Mouse (Mus musculus) ES-CJ7 (cell line): ENCODE results near the gene Ccdc38.

Experiments
- DNase-seq: peaks from one replicate; pipeline ENCODE4 v3.0.0; 2011; ENCODE audit warnings: low read depth, low spot score

Ccdc38 gene

DNA sequence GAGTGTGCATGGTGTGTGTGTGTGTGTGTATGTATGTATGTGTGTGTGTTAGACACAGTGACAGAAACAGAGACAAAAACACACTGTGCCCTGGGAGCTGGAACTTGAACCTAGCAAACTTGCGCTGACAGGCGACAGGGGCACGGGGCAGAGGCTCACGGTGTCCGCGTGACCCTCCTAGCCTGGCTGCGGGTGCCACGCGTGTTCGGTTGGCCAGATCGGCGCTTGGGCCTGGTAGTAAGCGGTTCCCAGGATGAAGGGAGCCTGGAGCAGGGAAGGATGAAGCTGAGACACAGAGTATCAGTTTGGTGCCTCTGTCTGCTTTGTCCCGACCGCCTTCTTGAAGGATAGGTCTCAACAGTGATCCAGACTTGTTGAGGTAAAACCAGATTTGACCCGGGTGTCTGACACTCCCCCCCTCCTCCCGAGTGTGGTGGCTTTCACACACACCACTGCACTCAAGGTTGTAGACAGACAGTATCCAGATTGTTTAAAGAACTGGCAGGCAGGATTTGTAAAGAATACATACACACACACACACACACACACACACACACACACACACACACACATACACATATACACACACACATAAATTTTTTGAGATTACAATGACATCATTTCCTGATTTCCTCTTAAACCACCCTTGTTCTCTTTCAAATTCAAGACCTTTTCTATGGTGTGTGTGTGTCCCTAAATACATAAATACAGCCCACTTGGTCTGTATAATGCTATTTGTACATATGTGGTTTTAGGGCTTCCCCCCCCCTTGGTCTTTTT is at the start of gene Ccdc38:
TSS of gene Ccdc38 (plus strand) at position 202 of the 780 bp plus-strand sequence.
- DNase-seq: peak; percentile 10

GRCm38 (mm10) chr10:93500864-93501263 is 39.6 kb upstream of the Ccdc38 start:
- DNase-seq: no peak

DNA sequence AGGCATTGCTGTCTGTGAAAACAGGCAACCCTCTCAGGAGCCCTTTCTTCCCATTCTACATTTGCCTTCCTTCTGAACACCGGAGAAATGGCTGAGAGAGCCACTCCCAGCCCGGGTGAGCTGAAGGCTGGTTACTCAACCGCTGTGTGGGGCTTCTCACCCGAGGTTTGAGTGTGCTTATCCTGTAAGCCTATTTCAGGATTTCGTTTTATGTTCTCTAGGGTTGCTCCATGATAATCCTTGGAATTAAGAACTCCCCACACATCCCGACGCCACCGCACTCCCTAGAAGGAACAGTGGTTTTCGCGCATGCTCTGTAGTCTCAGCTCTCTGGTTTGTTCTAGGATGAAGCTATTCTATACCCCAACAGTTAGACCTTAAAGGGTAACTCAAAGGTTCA is 39.1 kb upstream of the Ccdc38 start:
- DNase-seq: no peak

- DNase-seq: no peak
Observed at GRCm38 (mm10) chr10:93508383-93508970, 32.0 kb upstream of the Ccdc38 start.

DNA sequence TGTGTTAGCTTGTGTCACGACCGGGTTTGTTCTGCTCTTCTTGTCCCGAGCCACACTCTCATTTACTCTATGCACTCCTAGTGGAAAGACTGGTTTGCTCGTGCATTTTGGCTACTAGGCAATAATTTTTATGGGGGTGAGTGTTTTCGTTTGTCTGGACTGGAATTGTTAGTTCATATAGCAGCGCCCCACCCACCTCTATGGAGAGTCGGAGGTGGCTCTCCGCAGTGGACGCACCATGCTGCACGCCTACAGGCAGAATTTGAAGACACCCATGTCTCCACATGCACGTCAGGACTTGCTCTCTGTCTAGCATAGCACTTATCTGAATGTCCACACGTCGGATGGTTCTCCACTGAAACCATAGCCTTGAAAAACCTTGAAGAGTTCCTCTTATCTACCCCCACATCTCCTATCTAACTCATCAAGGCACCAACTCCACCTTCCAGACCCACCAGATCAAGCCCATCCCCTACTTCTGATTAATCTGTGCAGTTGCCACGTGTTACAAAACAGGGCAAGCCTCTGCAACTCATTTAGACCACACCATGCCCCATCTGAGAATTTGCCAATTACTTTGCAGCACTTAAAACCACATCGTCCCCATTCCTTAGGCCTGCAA is 30.8 kb upstream of the Ccdc38 start:
- DNase-seq: no peak

DNA sequence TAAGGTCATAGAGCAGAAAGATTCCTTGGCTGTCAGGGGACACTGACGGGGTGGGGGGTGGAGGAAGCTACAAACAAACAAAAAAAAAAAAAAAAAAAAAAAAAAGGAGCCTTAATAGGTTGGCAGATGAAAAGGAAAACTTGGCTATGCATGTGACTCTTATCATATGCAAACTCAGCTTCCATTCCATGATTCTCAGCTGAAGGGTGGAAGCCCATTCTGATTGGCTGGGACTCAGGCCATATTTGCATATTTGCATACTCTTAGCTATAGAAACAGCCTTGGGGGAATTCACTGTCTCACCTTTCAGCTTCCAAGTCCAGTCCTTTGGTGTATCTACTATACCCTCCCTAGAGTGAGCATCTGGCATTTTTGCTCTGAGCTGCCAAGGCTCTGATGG is 25.0 kb upstream of the Ccdc38 start:
- no peak for DNase-seq

GRCm38 (mm10) chr10:93515927-93516326 is 24.5 kb upstream of the Ccdc38 start:
- no peak for DNase-seq

DNA sequence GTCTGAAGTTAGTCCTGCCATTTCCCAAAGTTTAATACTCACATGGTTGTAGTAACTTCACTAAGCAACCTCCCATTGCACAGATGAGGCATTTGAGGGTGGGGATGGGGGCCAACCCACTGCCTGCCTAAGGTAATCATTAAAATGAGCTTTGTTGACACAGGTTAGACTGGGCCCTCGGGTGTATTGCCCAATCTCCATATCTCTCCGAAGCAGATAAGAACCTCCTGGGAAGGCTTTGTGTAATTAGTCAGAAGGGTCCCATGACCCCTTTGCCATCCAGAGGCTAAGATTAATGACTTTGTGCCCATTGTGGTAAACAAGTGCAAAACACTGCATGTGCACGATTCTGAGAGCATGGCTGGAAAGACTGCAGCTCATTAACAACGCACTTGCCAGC is 22.7 kb upstream of the Ccdc38 start:
- DNase-seq: no peak

GRCm38 (mm10) chr10:93518186-93518585 is 22.2 kb upstream of the Ccdc38 start:
- no peak for DNase-seq

GRCm38 (mm10) chr10:93518620-93519019 is 21.8 kb upstream of the Ccdc38 start:
- DNase-seq: no peak

GRCm38 (mm10) chr10:93519159-93519558 is 21.3 kb upstream of the Ccdc38 start:
- no peak for DNase-seq

DNA sequence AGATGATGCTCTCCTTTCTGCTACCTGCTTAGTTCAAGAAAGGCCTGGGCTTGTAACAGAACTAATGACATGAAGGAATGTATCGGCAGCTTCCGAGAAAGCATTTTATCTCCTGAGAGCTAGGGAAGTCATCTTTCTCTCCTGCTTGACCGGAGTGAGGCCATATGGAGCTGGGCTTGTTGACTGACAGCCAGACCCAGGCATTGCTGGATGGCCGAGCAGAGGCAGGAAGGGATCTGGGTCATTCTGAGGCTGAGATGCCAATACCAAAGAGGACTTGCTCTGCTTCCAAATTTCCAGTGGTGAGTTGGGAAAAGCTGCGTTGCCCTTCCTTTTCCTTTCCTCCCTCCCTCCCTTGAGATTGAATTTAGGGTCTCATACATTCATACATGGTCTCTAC is 20.7 kb upstream of the Ccdc38 start:
- no peak for DNase-seq

DNA sequence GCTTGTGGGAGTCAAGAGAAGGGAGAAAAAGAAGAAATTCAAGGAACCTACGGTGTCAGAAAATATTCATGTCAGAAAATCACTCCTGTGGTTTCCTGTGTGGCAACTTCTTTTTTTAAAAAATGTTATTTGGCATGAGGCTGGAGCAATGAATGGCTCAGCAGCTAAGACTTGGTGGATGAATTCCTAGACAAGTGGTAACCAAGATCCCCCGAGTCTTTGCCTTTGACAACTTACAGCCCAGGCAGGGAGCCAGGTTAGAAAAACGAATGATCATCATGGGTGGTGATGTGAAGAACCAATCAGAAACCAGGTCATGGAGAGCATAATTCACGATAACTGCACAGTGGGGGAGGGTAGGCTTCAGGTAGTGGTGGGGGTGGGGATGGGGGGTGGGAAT is 19.4 kb upstream of the Ccdc38 start:
- no peak for DNase-seq

- no peak for DNase-seq
Observed at GRCm38 (mm10) chr10:93525329-93525728, 15.1 kb upstream of the Ccdc38 start.

GRCm38 (mm10) chr10:93538287-93538686 is 2.1 kb upstream of the Ccdc38 start:
- no peak for DNase-seq

- no peak for DNase-seq
Observed at GRCm38 (mm10) chr10:93538818-93539217, 1.6 kb upstream of the Ccdc38 start.

DNA sequence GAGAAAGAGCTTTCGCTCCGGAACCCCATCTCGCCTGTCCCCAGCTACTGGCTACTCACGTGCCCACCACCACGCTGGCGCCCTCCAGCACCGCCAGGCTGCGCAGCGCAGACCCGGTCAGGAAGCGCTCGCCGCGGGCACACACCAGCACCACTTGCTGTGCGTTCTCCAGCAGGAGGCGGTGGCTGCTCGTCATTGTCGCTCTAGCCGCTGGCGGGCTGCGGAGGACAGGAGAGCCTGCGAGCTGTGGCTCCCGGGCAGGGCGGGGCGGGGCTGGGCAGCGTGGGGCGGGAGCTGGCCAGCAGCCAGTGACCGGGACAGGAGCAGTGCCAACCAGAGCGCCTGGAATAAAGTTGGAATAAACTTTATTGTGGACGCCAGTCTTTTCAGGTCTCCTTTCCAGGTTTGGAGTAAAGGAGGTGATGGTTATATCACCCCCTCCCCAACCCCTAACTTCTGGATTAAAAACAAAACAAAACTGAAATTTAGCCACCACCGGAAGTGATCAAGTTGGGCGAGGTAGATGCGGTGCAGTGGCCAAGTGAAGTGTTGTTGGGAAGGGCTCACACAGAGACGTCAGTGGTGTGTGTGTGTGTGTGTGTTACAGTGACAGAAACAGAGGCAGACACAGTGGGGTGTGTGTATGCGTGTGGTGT is 529 bp upstream of the Ccdc38 start, which contains the start of gene Amdhd1:
TSS of gene Amdhd1 (minus strand) at position 259 of the 656 bp plus-strand sequence.
- DNase-seq: peak; percentile 68

- DNase-seq: no peak
Observed at GRCm38 (mm10) chr10:93541585-93541984, 1.2 kb downstream of the Ccdc38 start.

GRCm38 (mm10) chr10:93542356-93542755 is 1.9 kb downstream of the Ccdc38 start:
- peak; percentile 90 for DNase-seq

- DNase-seq: no peak
Observed at GRCm38 (mm10) chr10:93543176-93543575, 2.7 kb downstream of the Ccdc38 start.

DNA sequence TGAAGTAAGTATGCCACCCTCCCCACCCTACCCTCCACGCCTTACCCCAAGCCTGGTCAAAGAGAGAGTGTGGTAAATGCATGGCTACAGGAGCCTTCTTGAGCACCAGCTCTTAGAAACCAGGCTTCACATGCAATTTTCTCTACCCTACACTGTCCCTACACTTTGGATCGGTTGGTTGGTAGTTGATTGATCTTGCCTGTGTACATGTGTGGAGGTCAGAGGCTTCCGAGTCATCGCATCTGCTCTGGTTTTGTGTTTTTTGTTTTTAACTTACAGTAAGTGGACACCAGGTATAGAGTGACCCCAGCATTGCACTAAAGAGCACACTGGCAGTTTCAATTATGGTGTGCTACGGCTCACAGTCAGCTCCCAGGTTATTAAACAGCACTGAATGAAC is 3.7 kb downstream of the Ccdc38 start:
- no peak for DNase-seq

DNA sequence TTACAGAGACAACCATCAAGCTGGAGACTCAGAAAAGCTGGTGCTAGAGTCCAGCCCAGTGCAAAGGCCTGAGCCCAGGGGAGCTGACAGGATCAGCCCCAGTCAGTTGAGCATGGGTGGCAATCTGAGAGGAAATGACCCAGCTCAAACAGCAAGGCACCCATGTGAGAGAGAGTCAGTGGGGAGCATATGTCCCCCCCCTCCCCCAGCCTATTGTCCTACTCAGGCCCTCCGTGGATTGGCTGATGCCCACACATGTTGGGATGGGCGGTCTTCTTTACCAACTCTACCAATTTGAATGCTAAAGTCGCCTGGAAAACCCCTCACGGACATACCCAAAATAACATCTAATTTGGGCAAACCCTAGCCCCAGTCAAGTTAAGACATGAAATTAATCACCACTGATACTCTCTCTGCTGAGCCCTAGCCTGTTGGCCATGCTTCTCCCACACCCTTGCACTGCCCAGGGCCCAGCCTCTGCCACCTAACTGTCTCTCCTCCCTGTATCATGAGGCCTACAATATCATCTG is 7.4 kb downstream of the Ccdc38 start:
- DNase-seq: no peak
